Comparison of ENCODE assay signal across 11 mouse cellular contexts in the genomic region with DNA sequence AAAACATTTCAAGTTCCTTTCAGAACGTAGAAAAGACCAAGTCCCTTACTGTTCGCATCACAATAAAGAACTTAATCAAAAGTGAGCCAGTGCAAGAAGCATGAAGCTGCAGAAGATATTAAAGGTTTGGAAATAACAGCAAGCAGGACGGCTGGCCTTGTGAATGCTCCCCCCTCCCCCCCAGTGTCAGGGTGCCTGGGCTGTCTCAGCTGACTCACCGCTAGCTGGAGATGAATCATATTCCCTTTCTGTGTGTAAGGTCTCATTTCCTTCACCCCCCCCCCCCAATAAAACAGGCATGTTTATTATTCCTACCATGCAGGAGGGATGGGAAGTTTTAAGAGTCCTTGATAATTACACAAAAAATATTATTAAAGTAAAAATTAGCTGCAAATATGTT.
DNase-seq lines count a peak whose midpoint lies in the region; ATAC-seq lines count a peak whose summit lies in the region.
"Had no signal": no experiment of that assay in that cellular context is flagged by ENCODE, and none has a peak within 500 bp of the region (broad histone marks: within the 10 kb centered on the region; RNA-seq: fewer than 3 reads in every experiment).

No protein-coding gene starts in this region.

- peak; percentile 48 to 49 for DNase-seq in gastrocnemius, adult 8-10 months (ENCODE audit: low spot score in 2 of 2)
- DNase-seq in gastrocnemius, postnatal 25 days: no peak
- DNase-seq in urinary bladder, postnatal 14 days (ENCODE audit: low spot score): peak; percentile 67
- DNase-seq in urinary bladder, postnatal 4 days (ENCODE audit: low spot score in 2 of 2): no peak
- DNase-seq in adrenal gland, postnatal 36 days: peak; percentile 81 to 90
- no peak for DNase-seq in right cerebral cortex, postnatal 4 days
- DNase-seq: forebrain, postnatal 0 days; lung, postnatal 14 days; spleen, adult 18-20 months had no signal

- no peak for ATAC-seq in granulocyte monocyte progenitor cell, adult 5-6 weeks (replicated peaks; ENCODE audit: poor library complexity, severe bottlenecking)
- ATAC-seq: forebrain, postnatal 0 days; hindbrain, postnatal 0 days had no signal

Comparison
In these comparisons a context has a peak if more than half of its experiments do, and no peak if none do; other contexts are left out.
1. DNase-seq: peak in gastrocnemius, adult 8-10 months (2 of 2), urinary bladder, postnatal 14 days (single experiment) and adrenal gland, postnatal 36 days (2 of 2); none in gastrocnemius, postnatal 25 days (single experiment), urinary bladder, postnatal 4 days (0 of 2) and right cerebral cortex, postnatal 4 days (single experiment).